Mouse (Mus musculus) bone marrow, adult 2 months (tissue): Measurements from ENCODE around the gene Rhoj.

ENCODE experiments used
- CTCF ChIP-seq: fragments of 200-500 bp; IDR thresholded peaks from 2 replicates; pipeline ENCODE4 v1.5.1; 2011; ENCODE audit warnings: low read length, control low read depth; ENCODE audit not compliant: control insufficient read depth, insufficient read depth
- POLR2A ChIP-seq: fragments of 200-500 bp; IDR thresholded peaks from 2 replicates; pipeline ENCODE4 v1.6.1; 2011; ENCODE audit warnings: low read depth, mild to moderate bottlenecking, control low read depth, low read length, borderline replicate concordance; ENCODE audit not compliant: control insufficient read depth

DNA sequence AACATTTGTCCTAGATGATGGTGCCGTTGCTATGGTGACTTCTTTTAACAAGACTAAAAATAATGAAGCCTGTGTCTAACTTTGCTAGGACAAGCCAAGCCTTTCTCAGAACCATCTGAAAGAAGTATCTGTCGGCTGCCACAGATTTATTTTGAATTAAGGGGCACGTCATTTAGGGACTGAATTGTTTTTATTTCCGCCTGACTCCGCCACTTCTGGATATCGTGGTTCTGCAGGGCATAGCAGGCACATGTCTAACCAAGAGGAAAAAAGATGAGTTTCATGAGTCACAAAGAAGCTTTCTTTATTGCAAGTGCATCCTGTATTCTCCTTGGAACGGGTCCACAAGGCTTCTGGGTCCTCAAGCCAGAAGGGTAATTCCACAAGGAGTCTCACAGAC, 116.2 kb downstream of the Rhoj start:
- no peak for TF ChIP-seq CTCF
- no peak for TF ChIP-seq POLR2A
